Mouse (Mus musculus): ENCODE results near the gene Gm16223. TPM values are rescaled to one million over a fixed set of nuclear protein-coding genes. Genes with fewer than 3 reads are reported as not detected.

Gene Gm16223
- total RNA-seq (2021): not detected
- long read RNA-seq, experiment 1: 0 reads
- long read RNA-seq, experiment 2: 0 reads

GRCm38 (mm10) chr5:42067476-42068187 is at the start of gene Gm16223:
Gm16223 (plus strand) TSS chr5:42067960.
- no peak for DNase-seq
- Histone ChIP-seq H3K4me3 (no peak within 1 kb of the TSS), H3K27ac (no peak within 1 kb of the TSS)
- TF ChIP-seq CTCF (IDR thresholded peaks at IDR 0.05): no peak
- intact Hi-C loops (cut with DNase I): no loop called here

GRCm38 (mm10) chr5:42022029-42022428 is 45.7 kb upstream of the Gm16223 start:
- no peak for TF ChIP-seq CTCF (IDR thresholded peaks at IDR 0.05)
- Histone ChIP-seq H3K4me3 (no peak overlapping the region), H3K27ac (no peak overlapping the region)
- intact Hi-C loops (cut with DNase I): no loop called here
- no peak for DNase-seq

GRCm38 (mm10) chr5:42023521-42023920 is 44.2 kb upstream of the Gm16223 start:
- no peak for DNase-seq
- intact Hi-C loops (cut with DNase I): no loop called here

GRCm38 (mm10) chr5:42036388-42037082 is 31.2 kb upstream of the Gm16223 start:
- TF ChIP-seq CTCF (IDR thresholded peaks at IDR 0.05): no peak
- Histone ChIP-seq H3K27ac (no peak overlapping the region), H3K4me3 (no peak overlapping the region)
- intact Hi-C loops (cut with DNase I): no loop called here
- no peak for DNase-seq

More at GRCm38 (mm10) chr5:42023521-42023920, 44.2 kb upstream of the Gm16223 start:
- no peak for TF ChIP-seq CTCF (IDR thresholded peaks at IDR 0.05)
- H3K27ac ChIP-seq: no peak overlapping the region
- no peak overlapping the region for H3K4me3 ChIP-seq

GRCm38 (mm10) chr5:42054636-42055035 is 13.1 kb upstream of the Gm16223 start:
- no peak for DNase-seq
- intact Hi-C loops (cut with DNase I): no loop called here
- TF ChIP-seq CTCF (IDR thresholded peaks at IDR 0.05): no peak
- Histone ChIP-seq H3K4me3 (no peak overlapping the region), H3K27ac (no peak overlapping the region)

- TF ChIP-seq CTCF (IDR thresholded peaks at IDR 0.05): no peak
- intact Hi-C loops (cut with DNase I): no loop called here
- H3K27ac ChIP-seq: no peak overlapping the region
- H3K4me3 ChIP-seq: no peak overlapping the region
- DNase-seq: no peak
Observed at GRCm38 (mm10) chr5:42055151-42055550, 12.6 kb upstream of the Gm16223 start.

GRCm38 (mm10) chr5:42065090-42065489 is 2.7 kb upstream of the Gm16223 start:
- no peak for DNase-seq
- H3K4me3 ChIP-seq: no peak overlapping the region
- no peak for TF ChIP-seq CTCF (IDR thresholded peaks at IDR 0.05)
- no peak overlapping the region for H3K27ac ChIP-seq
- intact Hi-C loops (cut with DNase I): no loop called here

GRCm38 (mm10) chr5:42067075-42067474 is 685 bp upstream of the Gm16223 start:
- intact Hi-C loops (cut with DNase I): no loop called here
- TF ChIP-seq CTCF (IDR thresholded peaks at IDR 0.05): no peak
- Histone ChIP-seq H3K4me3 (no peak overlapping the region), H3K27ac (no peak overlapping the region)
- no peak for DNase-seq

- no peak for TF ChIP-seq CTCF (IDR thresholded peaks at IDR 0.05)
- H3K4me3 ChIP-seq: no peak overlapping the region
- intact Hi-C loops (cut with DNase I): no loop called here
- no peak overlapping the region for H3K27ac ChIP-seq
- no peak for DNase-seq
Observed at GRCm38 (mm10) chr5:42068188-42068579, 424 bp downstream of the Gm16223 start.

GRCm38 (mm10) chr5:42116586-42117346 is 49.0 kb downstream of the Gm16223 start:
- TF ChIP-seq CTCF (IDR thresholded peaks at IDR 0.05): no peak
- no peak overlapping the region for H3K27ac ChIP-seq
- no peak for DNase-seq
- intact Hi-C loops (cut with DNase I): no loop called here
- H3K4me3 ChIP-seq: no peak overlapping the region

GRCm38 (mm10) chr5:42125562-42125961 is 57.8 kb downstream of the Gm16223 start:
- TF ChIP-seq CTCF (IDR thresholded peaks at IDR 0.05): no peak
- intact Hi-C loops (cut with DNase I): no loop called here
- no peak for DNase-seq
- H3K27ac ChIP-seq: no peak overlapping the region
- no peak overlapping the region for H3K4me3 ChIP-seq

- no peak for TF ChIP-seq CTCF (IDR thresholded peaks at IDR 0.05)
- H3K27ac ChIP-seq: no peak overlapping the region
- DNase-seq: no peak
- no peak overlapping the region for H3K4me3 ChIP-seq
- intact Hi-C loops (cut with DNase I): no loop called here
Observed at GRCm38 (mm10) chr5:42155626-42156025, 87.9 kb downstream of the Gm16223 start.

- no peak overlapping the region for H3K27ac ChIP-seq
- no peak for TF ChIP-seq CTCF (IDR thresholded peaks at IDR 0.05)
- no peak overlapping the region for H3K4me3 ChIP-seq
- DNase-seq: no peak
- intact Hi-C loops (cut with DNase I): no loop called here
Observed at GRCm38 (mm10) chr5:42164731-42165130, 97.0 kb downstream of the Gm16223 start.
